Mouse (Mus musculus) small intestine, adult 2 months (tissue): ENCODE measurements around the gene Ephx1. TPM values are rescaled to one million over a fixed set of nuclear protein-coding genes. Genes with fewer than 3 reads are reported as not detected.

Source experiments
- H3K27ac ChIP-seq: fragments of 200-500 bp; 2 replicates; pipeline ENCODE4 v1.5.1; 2012; ENCODE audit warnings: low read depth, low read length, control low read depth, inconsistent platforms; ENCODE audit not compliant: insufficient read depth
- H3K27me3 ChIP-seq: fragments of 200-500 bp; 2 replicates; pipeline ENCODE4 v1.6.1; 2012; ENCODE audit warnings: mild to moderate bottlenecking, moderate library complexity, low read length, inconsistent platforms; ENCODE audit not compliant: control insufficient read depth, insufficient read depth
- H3K36me3 ChIP-seq: fragments of 200-500 bp; 2 replicates; pipeline ENCODE4 v1.6.1; 2012; ENCODE audit warnings: mild to moderate bottlenecking, low read length, control low read depth, inconsistent platforms; ENCODE audit not compliant: control insufficient read depth, insufficient read depth
- H3K4me1 ChIP-seq: fragments of 200-500 bp; 2 replicates; pipeline ENCODE4 v1.6.1; 2012; ENCODE audit warnings: low read length, inconsistent platforms, mixed read lengths; ENCODE audit not compliant: control insufficient read depth, insufficient read depth, insufficient read length
- H3K4me3 ChIP-seq: fragments of 200-500 bp; 2 replicates; pipeline ENCODE4 v1.5.1; 2012; ENCODE audit warnings: low read depth, mild to moderate bottlenecking, control low read depth, inconsistent platforms, low read length, moderate library complexity
- CTCF ChIP-seq: fragments of 200-500 bp; IDR thresholded peaks from 2 replicates; pipeline ENCODE4 v1.5.1; 2012; ENCODE audit warnings: low read depth, mild to moderate bottlenecking, control low read depth, inconsistent platforms, low read length, moderate library complexity, mixed read lengths; ENCODE audit not compliant: insufficient replicate concordance, insufficient read length; ENCODE audit errors: extremely low read depth
- POLR2A ChIP-seq: fragments of 200-500 bp; IDR thresholded peaks from 2 replicates; pipeline ENCODE4 v1.6.1; 2012; ENCODE audit warnings: low read depth, mild to moderate bottlenecking, control low read depth, inconsistent platforms, low read length, moderate library complexity
- WGBS: fragments of 180-500 bp; shearing (Covaris S2); methylation state at CpG from one replicate; pipeline ENCODE4 v1.1.7; 2018; 5-methylcytosine and 5-hydroxymethylcytosine counted together
- polyA plus RNA-seq: library from polyadenylated mRNA; depleted of rRNA; stranded (reverse); fragments of >200 nt; gene quantifications from 2 replicates; pipeline ENCODE4 v1.2.3, GENCODE M21; 2012; rRNA removed

Gene Ephx1
- 10.0 and 10.6 TPM in 2 replicates for polyA plus RNA-seq

DNA sequence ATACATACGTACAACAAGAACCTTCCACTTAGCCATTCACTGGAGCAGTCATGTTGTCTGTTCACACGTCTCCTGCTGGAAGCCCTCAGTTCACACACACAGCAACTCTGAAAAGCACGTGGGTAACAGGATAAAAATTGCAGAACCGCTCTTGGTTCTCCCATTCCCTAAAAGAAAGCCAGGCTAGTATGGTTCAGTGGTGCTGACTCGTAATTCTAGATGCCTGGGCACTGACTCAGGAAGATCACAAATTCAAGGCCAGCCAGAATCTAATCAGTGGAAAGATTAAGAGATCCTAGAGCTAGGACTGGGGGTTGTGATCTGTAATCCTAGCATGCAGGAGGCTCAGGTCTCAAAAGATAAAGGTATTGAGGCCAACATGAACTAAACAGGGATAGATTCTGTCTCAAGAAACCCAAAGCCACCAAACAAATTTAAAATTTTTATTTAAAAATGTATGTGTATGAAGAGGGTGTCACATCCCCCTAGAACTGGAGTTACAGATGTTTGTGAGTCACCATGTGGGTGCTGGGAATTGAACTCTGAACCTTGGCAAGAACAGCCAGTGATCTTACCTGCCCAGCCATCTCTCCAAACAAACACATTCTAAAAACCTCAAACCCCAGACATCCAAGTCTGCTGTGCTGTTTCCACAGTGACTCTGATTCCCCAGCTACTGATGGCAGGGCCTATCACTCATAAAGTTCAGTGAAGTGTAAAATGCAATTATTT is at the start of gene Ephx1:
Gene Ephx1, minus strand, starts transcription at position 149 of the 732 bp plus-strand sequence.
- Histone ChIP-seq H3K27ac (no peak within 1 kb of the TSS), H3K27me3 (no peaks in the 10 kb centered on the region), H3K36me3 (no peaks in the 10 kb centered on the region), H3K4me3 (no peak within 1 kb of the TSS), H3K4me1 (peaks cover 15% of the 10 kb centered on the region)
- TF ChIP-seq CTCF (no peak), POLR2A (no peak)
- 60% methylated on average over 5 of the region's 5 CpGs for WGBS

DNA sequence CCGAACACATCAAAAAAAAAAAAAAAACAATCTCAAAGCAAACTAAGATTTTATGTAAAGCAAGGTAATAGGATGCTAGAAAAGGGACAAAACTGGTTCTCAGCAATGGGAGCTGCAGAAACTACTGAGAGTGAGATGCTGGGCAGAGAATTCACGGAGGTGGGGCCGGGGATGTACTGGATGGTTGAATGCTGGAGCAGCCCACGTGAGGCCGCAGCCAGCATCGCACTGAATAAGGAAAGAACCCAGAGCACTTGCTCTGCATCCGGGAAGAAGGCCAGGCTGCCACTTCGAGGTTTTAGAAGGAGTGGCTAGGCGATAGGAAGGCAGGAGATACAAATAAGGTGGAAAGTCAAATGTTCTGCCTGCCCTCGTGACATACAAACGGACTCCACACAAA is 49.0 kb upstream of the Ephx1 start:
- Histone ChIP-seq H3K27me3 (peaks cover 4% of the 10 kb centered on the region; the same call in 1 of the 2 replicates), H3K36me3 (no peaks in the 10 kb centered on the region), H3K27ac (no peak overlapping the region), H3K4me3 (no peak overlapping the region), H3K4me1 (no peaks in the 10 kb centered on the region)
- TF ChIP-seq POLR2A, result no peak
- TF ChIP-seq CTCF, result no peak
- WGBS, result 56% methylated on average over 11 of the region's 11 CpGs

DNA sequence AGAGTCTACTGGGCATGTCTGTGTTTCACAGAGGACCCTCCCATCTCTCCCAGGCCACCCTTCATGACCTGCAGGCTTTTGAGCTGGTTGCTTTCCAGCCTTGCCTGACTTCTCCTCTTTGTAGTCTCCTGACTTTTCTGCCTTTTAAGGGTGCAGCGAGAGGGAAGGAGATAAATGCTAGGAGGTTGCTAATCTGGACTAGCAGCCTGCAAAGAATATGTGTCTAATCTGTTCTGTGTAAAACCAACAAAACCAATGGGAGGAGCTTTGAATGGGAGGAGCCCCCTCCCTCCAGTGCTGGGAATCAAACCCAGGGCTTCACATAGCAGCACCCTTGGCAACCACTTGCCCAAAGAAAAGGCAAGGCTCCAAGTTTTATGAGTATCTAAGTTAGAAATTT is 47.6 kb upstream of the Ephx1 start:
- H3K4me1 ChIP-seq, result no peaks in the 10 kb centered on the region
- no peak overlapping the region for H3K4me3 ChIP-seq
- peaks cover 4% of the 10 kb centered on the region; the same call in 1 of the 2 replicates for H3K27me3 ChIP-seq
- no peaks in the 10 kb centered on the region for H3K36me3 ChIP-seq
- TF ChIP-seq CTCF (no peak), POLR2A (no peak)
- WGBS, result 50% methylated on average over 1 of the region's 1 CpGs
- H3K27ac ChIP-seq, result no peak overlapping the region

DNA sequence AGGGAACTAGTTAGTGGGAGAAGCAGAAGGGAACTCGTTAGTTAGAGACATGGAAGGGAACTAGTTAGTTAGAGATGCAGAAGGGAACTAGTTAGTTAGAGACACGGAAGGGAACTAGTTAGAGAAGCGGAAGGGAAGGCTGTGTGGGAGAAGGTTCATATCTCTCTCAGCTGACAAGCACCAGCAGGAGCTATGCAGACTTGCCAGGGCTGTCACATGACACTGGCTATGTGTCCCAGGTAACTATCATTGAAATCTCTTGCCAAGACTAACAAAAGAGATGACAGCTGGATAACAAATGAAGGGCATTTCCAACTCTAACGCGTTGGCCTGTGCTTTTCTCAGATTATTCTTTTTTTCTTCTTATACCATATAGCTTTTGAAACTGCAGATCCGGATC is 43.9 kb upstream of the Ephx1 start:
- Histone ChIP-seq H3K27ac (no peak overlapping the region), H3K27me3 (peaks cover 4% of the 10 kb centered on the region; the same call in 1 of the 2 replicates), H3K4me1 (peaks cover 4% of the 10 kb centered on the region; the same call in 1 of the 2 replicates), H3K4me3 (no peak overlapping the region), H3K36me3 (no peaks in the 10 kb centered on the region)
- WGBS, result 54% methylated on average over 6 of the region's 6 CpGs
- no peak for TF ChIP-seq POLR2A
- TF ChIP-seq CTCF, result no peak

DNA sequence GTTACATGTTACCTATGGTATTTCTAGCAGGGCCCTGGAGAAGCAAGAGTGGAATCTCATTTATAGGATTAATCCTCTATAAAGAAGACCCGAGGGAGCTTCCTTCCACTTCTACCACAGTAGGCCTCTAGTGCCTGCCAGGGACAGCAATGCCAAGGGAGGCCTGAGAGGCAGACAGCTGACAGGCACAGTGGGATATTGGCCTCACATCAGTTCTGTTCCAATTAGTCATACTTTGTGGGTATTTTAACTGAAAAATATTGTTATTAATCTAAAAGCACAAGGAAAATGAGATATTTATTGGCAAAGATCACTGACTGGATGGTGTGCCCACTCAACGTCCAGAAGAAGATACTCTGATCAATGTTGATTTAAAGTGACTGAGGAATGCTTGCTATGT is 43.3 kb upstream of the Ephx1 start:
- 71% methylated on average over 2 of the region's 2 CpGs for WGBS
- no peak overlapping the region for H3K27ac ChIP-seq
- H3K4me1 ChIP-seq, result peaks cover 4% of the 10 kb centered on the region; the same call in 1 of the 2 replicates
- no peaks in the 10 kb centered on the region for H3K36me3 ChIP-seq
- TF ChIP-seq POLR2A, result no peak
- TF ChIP-seq CTCF, result no peak
- peaks cover 4% of the 10 kb centered on the region; the same call in 1 of the 2 replicates for H3K27me3 ChIP-seq
- H3K4me3 ChIP-seq, result no peak overlapping the region

DNA sequence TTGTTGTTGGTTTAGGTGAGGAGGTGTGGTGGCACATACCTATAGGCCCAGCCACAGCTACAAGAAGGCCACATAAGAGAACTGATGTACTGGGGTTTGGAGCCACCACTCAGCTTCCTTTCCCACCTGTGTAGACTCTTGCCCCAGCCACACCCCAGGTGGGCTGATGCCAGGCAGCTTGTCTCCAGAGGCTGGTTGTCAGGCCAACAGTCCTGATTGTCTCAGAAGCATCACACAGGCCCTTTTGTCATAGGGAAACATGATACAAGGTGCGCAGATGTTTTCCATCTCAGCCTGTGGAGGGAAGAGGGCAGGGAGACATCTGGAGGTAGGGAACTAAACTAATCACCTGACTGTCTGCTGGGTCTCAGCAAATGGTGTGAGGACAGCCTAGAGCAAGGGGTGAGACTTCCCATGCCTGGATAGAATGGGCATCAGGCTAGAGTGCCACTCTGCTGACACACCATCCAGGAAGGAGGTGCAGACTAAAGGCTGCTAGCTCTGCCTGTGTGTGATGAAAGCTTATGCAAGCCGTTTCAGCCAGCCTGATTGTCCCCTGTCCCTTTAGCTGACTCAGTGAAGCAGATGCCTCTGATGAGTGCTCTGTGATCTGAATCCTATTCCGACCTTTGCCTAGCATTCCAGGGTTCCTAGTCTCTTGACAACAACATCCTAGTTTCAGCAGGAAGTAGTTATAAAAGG is 41.2 kb upstream of the Ephx1 start:
- Histone ChIP-seq H3K27me3 (no peaks in the 10 kb centered on the region), H3K4me1 (peaks cover 4% of the 10 kb centered on the region; the same call in 1 of the 2 replicates), H3K4me3 (no peak overlapping the region), H3K36me3 (no peaks in the 10 kb centered on the region), H3K27ac (peak overlapping the region; percentile 57)
- no peak for TF ChIP-seq POLR2A
- TF ChIP-seq CTCF, result no peak
- 45% methylated on average over 3 of the region's 3 CpGs for WGBS

DNA sequence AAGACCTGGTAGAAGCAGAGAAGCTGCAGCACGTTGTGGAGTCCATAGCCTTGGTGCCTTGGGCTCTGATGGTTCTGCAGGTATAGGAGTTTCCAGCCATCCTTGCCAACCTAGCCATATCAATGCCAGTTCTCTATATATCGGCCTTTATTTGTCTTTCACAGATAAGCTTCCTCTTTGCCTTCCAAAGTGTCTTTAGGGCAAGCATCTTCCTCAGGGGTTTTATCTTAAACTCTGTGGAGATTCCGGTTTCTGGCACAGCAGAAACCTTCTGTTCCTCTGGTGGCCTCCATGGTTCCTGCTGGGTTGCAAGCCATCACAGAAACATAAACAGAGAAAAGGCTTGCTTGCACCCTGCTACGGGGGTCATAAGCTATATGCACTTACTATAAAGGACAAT is 32.2 kb upstream of the Ephx1 start:
- Histone ChIP-seq H3K4me3 (no peak overlapping the region), H3K27me3 (no peaks in the 10 kb centered on the region), H3K36me3 (no peaks in the 10 kb centered on the region), H3K27ac (no peak overlapping the region), H3K4me1 (no peaks in the 10 kb centered on the region)
- TF ChIP-seq CTCF, result no peak
- TF ChIP-seq POLR2A, result no peak
- 66% methylated on average over 4 of the region's 4 CpGs for WGBS
